In genomic region chr4:76447396-76447795, GRCm38 (mm10) we compare ENCODE assay signal across 11 mouse cellular contexts.
A peak's percentile ranks its signal among the peaks of the same experiment; 100 is the strongest.
DNase-seq lines count a peak whose midpoint lies in the region; ATAC-seq and TF ChIP-seq lines count a peak whose summit lies in the region.
"Had no signal": no experiment of that assay in that cellular context is flagged by ENCODE, and none has a peak within 500 bp of the region (broad histone marks: within the 10 kb centered on the region; RNA-seq: fewer than 3 reads in every experiment).

No protein-coding gene starts in this region.

- peaks cover 2% of the 10 kb centered on the region; the same call in 1 of the 2 replicates for H3K4me1 ChIP-seq in heart, adult 2 months (ENCODE audit: control insufficient read depth, insufficient read depth, low read length)
- no peaks in the 10 kb centered on the region for H3K4me1 ChIP-seq in lung, postnatal 0 days (ENCODE audit: insufficient read depth, low read depth, low read length)
- H3K4me1 ChIP-seq in hindbrain, embryonic 15.5 days (replicated peaks): peaks cover 20% of the 10 kb centered on the region
- H3K4me1 ChIP-seq in stomach, embryonic 14.5 days (ENCODE audit: control insufficient read depth, insufficient read depth, low read length): no peaks in the 10 kb centered on the region

- H3K9ac ChIP-seq in heart, adult 2 months (ENCODE audit: low read depth, low read length): no peak overlapping the region
- no peak overlapping the region for H3K9ac ChIP-seq in lung, postnatal 0 days (replicated peaks; ENCODE audit: low read depth)
- H3K9ac ChIP-seq in hindbrain, embryonic 15.5 days: 0 out of 2 replicates have a peak overlapping the region, but pooled peaks have one; percentile 19
- H3K9ac ChIP-seq in stomach, embryonic 14.5 days (replicated peaks; ENCODE audit: low read depth, low read length): no peak overlapping the region

- no peaks in the 10 kb centered on the region for H3K27me3 ChIP-seq in heart, adult 2 months (ENCODE audit: control insufficient read depth, insufficient read depth, low read length)
- no peaks in the 10 kb centered on the region for H3K27me3 ChIP-seq in lung, postnatal 0 days (replicated peaks; ENCODE audit: insufficient read depth, low read length)
- H3K27me3 ChIP-seq in hindbrain, embryonic 15.5 days: no peaks in the 10 kb centered on the region
- H3K27me3 ChIP-seq in stomach, embryonic 14.5 days (ENCODE audit: control insufficient read depth, insufficient read depth, low read length): no peaks in the 10 kb centered on the region

- H3K27ac ChIP-seq in heart, adult 2 months: no peak overlapping the region
- H3K27ac ChIP-seq in lung, postnatal 0 days (ENCODE audit: low read length): no peak overlapping the region
- no peak overlapping the region for H3K27ac ChIP-seq in hindbrain, embryonic 15.5 days (replicated peaks)
- no peak overlapping the region for H3K27ac ChIP-seq in stomach, embryonic 14.5 days (ENCODE audit: low read length)

- peak; percentile 70 for TF ChIP-seq CTCF in heart, adult 2 months (IDR thresholded peaks at IDR 0.05)
- TF ChIP-seq CTCF in lung, postnatal 0 days (IDR thresholded peaks at IDR 0.05): peak; percentile 59

- no peaks in the 10 kb centered on the region for H3K9me3 ChIP-seq in lung, postnatal 0 days (ENCODE audit: low read length)
- no peaks in the 10 kb centered on the region for H3K9me3 ChIP-seq in hindbrain, embryonic 15.5 days
- H3K9me3 ChIP-seq in stomach, embryonic 14.5 days (ENCODE audit: control insufficient read depth, low read depth, low read length): no peaks in the 10 kb centered on the region
- H3K9me3 ChIP-seq: megakaryocyte, embryonic 14.5 days had no signal

- no peak for TF ChIP-seq POLR2A in heart, adult 2 months (IDR thresholded peaks at IDR 0.05; ENCODE audit: insufficient read depth, low read depth, low read length)

- H3K4me2 ChIP-seq in lung, postnatal 0 days (replicated peaks; ENCODE audit: low read depth, low read length): no peak overlapping the region
- H3K4me2 ChIP-seq in hindbrain, embryonic 15.5 days: peak overlapping the region; percentile 80
- H3K4me2 ChIP-seq in stomach, embryonic 14.5 days (replicated peaks; ENCODE audit: low read depth, low read length): peak overlapping the region; percentile 75

- no peak for TF ChIP-seq EP300 in heart, adult 2 months (IDR thresholded peaks at IDR 0.05; ENCODE audit: insufficient read depth, low read depth, low read length)
- no peak for TF ChIP-seq EP300 in lung, postnatal 0 days (IDR thresholded peaks at IDR 0.05)

- intact Hi-C loops in heart, adult 2 months (cut with DNase I): loop anchor here (10.0 kb wide), 1 partner anchor 83 kb away; no protein-coding TSS in a partner anchor
- intact Hi-C loops in heart, postnatal 36 days (cut with DNase I): no loop called here

- H3K79me2 ChIP-seq in heart, adult 2 months (replicated peaks; ENCODE audit: control insufficient read depth, insufficient read depth, low read length): no peaks in the 10 kb centered on the region

- ATAC-seq in lung, postnatal 0 days: no peak
- ATAC-seq in hindbrain, embryonic 15.5 days (ENCODE audit: low FRiP score, low read depth): no peak
- no peak for ATAC-seq in stomach, embryonic 14.5 days (ENCODE audit: insufficient number of reproducible peaks, insufficient read depth, low FRiP score, low read depth)

- DNase-seq in heart, adult 2 months: no peak
- no peak for DNase-seq in heart, postnatal 36 days
- peak; percentile 79 for DNase-seq in lung, postnatal 0 days (ENCODE audit: low spot score)
- no peak for DNase-seq in lung, postnatal 4 days
- DNase-seq in layer of hippocampus, adult 18-20 months (ENCODE audit: low spot score in 2 of 2): no peak
- DNase-seq in frontal cortex, postnatal 25 days (ENCODE audit: low spot score in 2 of 2): no peak
- DNase-seq: layer of hippocampus, adult 9-11 months; spleen, adult 18-20 months had no signal

- H3K4me3 ChIP-seq in heart, adult 2 months: no peak overlapping the region
- no peak overlapping the region for H3K4me3 ChIP-seq in lung, postnatal 0 days (ENCODE audit: low read depth, low read length)
- peak overlapping the region; percentile 86 for H3K4me3 ChIP-seq in hindbrain, embryonic 15.5 days
- H3K4me3 ChIP-seq in stomach, embryonic 14.5 days (ENCODE audit: low read depth, low read length): peak overlapping the region; percentile 80; the same call in 1 of the 2 replicates
- H3K4me3 ChIP-seq: megakaryocyte, embryonic 14.5 days had no signal

- no peaks in the 10 kb centered on the region for H3K36me3 ChIP-seq in heart, adult 2 months (ENCODE audit: control insufficient read depth, insufficient read depth, low read length)
- H3K36me3 ChIP-seq in lung, postnatal 0 days (ENCODE audit: insufficient read depth, low read length): no peaks in the 10 kb centered on the region
- no peaks in the 10 kb centered on the region for H3K36me3 ChIP-seq in hindbrain, embryonic 15.5 days
- no peaks in the 10 kb centered on the region for H3K36me3 ChIP-seq in stomach, embryonic 14.5 days (ENCODE audit: control insufficient read depth, insufficient read depth, low read length)

Comparison
In these comparisons a context has a peak if more than half of its experiments do, and no peak if none do; other contexts are left out.
1. H3K4me3 ChIP-seq: peak in hindbrain, embryonic 15.5 days (single experiment) and stomach, embryonic 14.5 days (single experiment); none in heart, adult 2 months (single experiment) and lung, postnatal 0 days (single experiment).